Mouse (Mus musculus) kidney, adult 2 months (tissue): Measurements from ENCODE around the gene Krt17.

Experiments
- CTCF ChIP-seq: fragments of 200-500 bp; conservative IDR thresholded peaks from 2 replicates; pipeline ENCODE4 v1.5.1; 2011; ENCODE audit warnings: low read depth, mild to moderate bottlenecking, control low read depth, low read length, moderate library complexity, mixed read lengths; ENCODE audit not compliant: insufficient read depth, insufficient read length
- POLR2A ChIP-seq: fragments of 200-500 bp; IDR thresholded peaks from one replicate; pipeline ENCODE4 v1.6.1; 2011; ENCODE audit warnings: low read depth, low read length, control low read depth

DNA sequence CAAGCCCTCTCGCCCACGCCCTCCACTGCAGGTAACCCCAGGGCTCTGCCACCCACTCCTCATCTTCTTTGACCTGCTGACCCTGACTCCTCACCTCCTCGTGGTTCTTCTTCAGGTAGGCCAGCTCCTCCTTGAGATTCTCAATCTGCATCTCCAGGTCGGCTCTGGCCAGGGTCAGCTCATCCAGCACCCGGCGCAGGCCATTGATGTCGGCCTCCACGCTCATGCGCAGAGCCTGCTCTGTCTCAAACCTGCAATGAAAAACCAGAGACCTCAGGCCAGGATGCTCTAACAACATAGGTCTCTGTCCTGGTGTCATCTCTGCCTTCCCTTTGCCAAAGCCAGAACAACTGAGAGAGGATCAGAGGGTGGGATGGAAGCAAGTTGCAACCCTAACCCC lies 1.8 kb downstream of the Krt17 start:
- TF ChIP-seq POLR2A (no peak), CTCF (no peak)
